8 mouse cellular contexts compared by ENCODE assay signal in genomic region chr4:139380775-139381451, GRCm38 (mm10). TPM values are rescaled to one million over a fixed set of nuclear protein-coding genes. Genes with fewer than 3 reads are reported as not detected.
DNase-seq lines count a peak whose midpoint lies in the region; ATAC-seq and TF ChIP-seq lines count a peak whose summit lies in the region.

No protein-coding gene starts in this region.

- H3K27ac ChIP-seq in left cerebral cortex, adult 2 months, result peak overlapping the region; percentile 87
- peak overlapping the region; percentile 96 for H3K27ac ChIP-seq in bone marrow, adult 2 months (ENCODE audit: control insufficient read depth, insufficient read depth, low read depth, low read length, poor library complexity)
- peak overlapping the region; percentile 63 for H3K27ac ChIP-seq in liver, embryonic 11.5 days (ENCODE audit: low read depth, low read length)
- H3K27ac ChIP-seq in neural tube, embryonic 12.5 days, result peak overlapping the region; percentile 26; the same call in 1 of the 2 replicates

- peak overlapping the region; percentile 67 for H3K4me3 ChIP-seq in left cerebral cortex, adult 2 months
- peak overlapping the region; percentile 96 for H3K4me3 ChIP-seq in bone marrow, adult 2 months (replicated peaks; ENCODE audit: control insufficient read depth, low read depth, low read length)
- H3K4me3 ChIP-seq in liver, embryonic 11.5 days (ENCODE audit: low read depth, low read length), result peak overlapping the region; percentile 71
- H3K4me3 ChIP-seq in neural tube, embryonic 12.5 days, result peak overlapping the region; percentile 89

- H3K4me1 ChIP-seq in bone marrow, adult 2 months (ENCODE audit: control insufficient read depth, insufficient read depth, low read length), result peaks cover 4% of the 10 kb centered on the region; the same call in 1 of the 2 replicates
- H3K4me1 ChIP-seq in liver, embryonic 11.5 days (replicated peaks; ENCODE audit: control insufficient read depth, insufficient read depth, low read length), result peaks cover 14% of the 10 kb centered on the region; the same call in 1 of the 2 replicates
- H3K4me1 ChIP-seq in neural tube, embryonic 12.5 days, result peaks cover 27% of the 10 kb centered on the region

- H3K27me3 ChIP-seq in liver, embryonic 11.5 days (replicated peaks; ENCODE audit: control insufficient read depth, insufficient read depth, low read length), result no peaks in the 10 kb centered on the region
- H3K27me3 ChIP-seq in neural tube, embryonic 12.5 days (replicated peaks), result no peaks in the 10 kb centered on the region

- peaks cover 4% of the 10 kb centered on the region; the same call in 1 of the 2 replicates for H3K36me3 ChIP-seq in liver, embryonic 11.5 days (ENCODE audit: control insufficient read depth, insufficient read depth, low read length)
- peaks cover 13% of the 10 kb centered on the region; the same call in 1 of the 2 replicates for H3K36me3 ChIP-seq in neural tube, embryonic 12.5 days

- DNase-seq in left cerebral cortex, adult 2 months (ENCODE audit: extremely low spot score in 1 of 2, low spot score in 2 of 2), result peak in 1 of 2 experiments; percentile 13
- DNase-seq in left cerebral cortex, postnatal 4 days, result no peak
- no peak for DNase-seq in liver, embryonic 11.5 days (ENCODE audit: low spot score)
- no peak for DNase-seq in adrenal gland, adult (ENCODE audit: inconsistent age in 2 of 2, low spot score in 1 of 2)
- no peak for DNase-seq in adrenal gland, postnatal 14 days

- peak overlapping the region; percentile 62 for H3K4me2 ChIP-seq in liver, embryonic 11.5 days
- peak overlapping the region; percentile 92 for H3K4me2 ChIP-seq in neural tube, embryonic 12.5 days (replicated peaks)

- intact Hi-C loops in left cerebral cortex, adult 2 months (cut with DNase I), result loop anchor here (1.0 kb wide), 1 partner anchor 29 kb away; the partner anchor contains the start of genes Emc1, Mrto4 and Ubr4
- intact Hi-C loops in left cerebral cortex, postnatal 4 days (cut with DNase I), result no loop called here

- H3K9me3 ChIP-seq in liver, embryonic 11.5 days (ENCODE audit: control insufficient read depth, low read length), result no peaks in the 10 kb centered on the region
- no peaks in the 10 kb centered on the region for H3K9me3 ChIP-seq in neural tube, embryonic 12.5 days

- TF ChIP-seq CTCF in left cerebral cortex, adult 2 months (IDR thresholded peaks at IDR 0.05), result no peak
- TF ChIP-seq CTCF in bone marrow, adult 2 months (IDR thresholded peaks at IDR 0.05; ENCODE audit: control insufficient read depth, insufficient read depth, low read length), result no peak

- under 1% methylated on average over 44 of the region's 44 CpGs for WGBS in bone marrow, adult 2 months
- 2% methylated on average over 42 of the region's 44 CpGs for WGBS in liver, embryonic 11.5 days
- WGBS in neural tube, embryonic 12.5 days, result 3% methylated on average over 43 of the region's 44 CpGs

- peak overlapping the region; percentile 67 for H3K9ac ChIP-seq in liver, embryonic 11.5 days (ENCODE audit: low read depth, low read length)
- peak overlapping the region; percentile 82 for H3K9ac ChIP-seq in neural tube, embryonic 12.5 days

- ATAC-seq in granulocyte monocyte progenitor cell, adult 5-6 weeks (replicated peaks; ENCODE audit: poor library complexity, severe bottlenecking), result peak; percentile 15; the same call in 1 of the 2 replicates
- ATAC-seq in liver, embryonic 11.5 days (replicated peaks; ENCODE audit: low FRiP score), result peak; percentile 67
- ATAC-seq in neural tube, embryonic 12.5 days (ENCODE audit: low FRiP score, low read depth), result peak; percentile 79

- TF ChIP-seq POLR2A in bone marrow, adult 2 months (IDR thresholded peaks at IDR 0.05; ENCODE audit: borderline replicate concordance, control insufficient read depth, low read depth, low read length), result no peak

RNA-seq across cellular contexts. Expression of gene Ubr4, which starts 28.5 kb away (rescaled TPM):
- total RNA-seq in left cerebral cortex, adult 2 months (2021), result 100 to 1,000 TPM; 187 to 199 TPM
- 100 to 1,000 TPM; 176 to 185 TPM for total RNA-seq in left cerebral cortex, postnatal 4 days (2021)
- 31.7 and 52.8 TPM in 2 replicates for polyA plus RNA-seq in bone marrow, adult 2 months (2011; ENCODE audit: insufficient read depth, insufficient read length, low replicate concordance, missing spikeins)
- total RNA-seq in granulocyte monocyte progenitor cell, adult 5-6 weeks (2014; fragmentation: Nextera tagmentation), result 91.2 and 91.4 TPM in 2 replicates
- 47.2 and 49.5 TPM in 2 replicates for total RNA-seq in granulocyte monocyte progenitor cell, adult 5-6 weeks (2017)
- polyA plus RNA-seq in liver, embryonic 11.5 days (2014; fragmentation: Nextera tagmentation; extraction: Ambion mirVana), result 79.0 and 86.9 TPM in 2 replicates
- 78.3 and 82.8 TPM in 2 replicates for polyA plus RNA-seq in neural tube, embryonic 12.5 days (2016; fragmentation: Nextera tagmentation; extraction: Ambion mirVana)
- total RNA-seq in adrenal gland, postnatal 14 days (2021), result 124 and 133 TPM in 2 replicates

RNA-seq across cellular contexts. Expression of gene Emc1, which starts 28.5 kb away (rescaled TPM):
- 10 to 100 TPM; 82.5 to 94.1 TPM for total RNA-seq in left cerebral cortex, adult 2 months (2021)
- 10 to 100 TPM; 70.7 to 80.4 TPM for total RNA-seq in left cerebral cortex, postnatal 4 days (2021)
- polyA plus RNA-seq in bone marrow, adult 2 months (2011; ENCODE audit: insufficient read depth, insufficient read length, low replicate concordance, missing spikeins), result 15.4 and 18.7 TPM in 2 replicates
- total RNA-seq in granulocyte monocyte progenitor cell, adult 5-6 weeks (2014; fragmentation: Nextera tagmentation), result 20.2 and 24.4 TPM in 2 replicates
- total RNA-seq in granulocyte monocyte progenitor cell, adult 5-6 weeks (2017), result 34.4 and 39.2 TPM in 2 replicates
- 32.9 and 34.0 TPM in 2 replicates for polyA plus RNA-seq in liver, embryonic 11.5 days (2014; fragmentation: Nextera tagmentation; extraction: Ambion mirVana)
- polyA plus RNA-seq in neural tube, embryonic 12.5 days (2016; fragmentation: Nextera tagmentation; extraction: Ambion mirVana), result 42.3 and 43.6 TPM in 2 replicates
- total RNA-seq in adrenal gland, postnatal 14 days (2021), result 41.2 and 43.1 TPM in 2 replicates

RNA-seq across cellular contexts. Expression of gene Mrto4, which starts 28.5 kb away (rescaled TPM):
- 10 to 100 TPM; 47.4 to 48.3 TPM for total RNA-seq in left cerebral cortex, adult 2 months (2021)
- total RNA-seq in left cerebral cortex, postnatal 4 days (2021), result 10 to 100 TPM; 60.1 to 65.3 TPM
- polyA plus RNA-seq in bone marrow, adult 2 months (2011; ENCODE audit: insufficient read depth, insufficient read length, low replicate concordance, missing spikeins), result 64.0 and 64.4 TPM in 2 replicates
- 143 and 158 TPM in 2 replicates for total RNA-seq in granulocyte monocyte progenitor cell, adult 5-6 weeks (2014; fragmentation: Nextera tagmentation)
- 93.4 and 94.5 TPM in 2 replicates for total RNA-seq in granulocyte monocyte progenitor cell, adult 5-6 weeks (2017)
- 241 and 259 TPM in 2 replicates for polyA plus RNA-seq in liver, embryonic 11.5 days (2014; fragmentation: Nextera tagmentation; extraction: Ambion mirVana)
- polyA plus RNA-seq in neural tube, embryonic 12.5 days (2016; fragmentation: Nextera tagmentation; extraction: Ambion mirVana), result 97.8 and 104 TPM in 2 replicates
- total RNA-seq in adrenal gland, postnatal 14 days (2021), result 55.0 and 64.9 TPM in 2 replicates

Comparison
In these comparisons a context has a peak if more than half of its experiments do, and no peak if none do; other contexts are left out.
1. H3K27ac ChIP-seq: peak in every context shown above with its lines; median percentile 96 in bone marrow, adult 2 months; 87 in left cerebral cortex, adult 2 months; 63 in liver, embryonic 11.5 days; 26 in neural tube, embryonic 12.5 days.
2. ATAC-seq: peak in every context shown above with its lines; median percentile 79 in neural tube, embryonic 12.5 days; 67 in liver, embryonic 11.5 days; 15 in granulocyte monocyte progenitor cell, adult 5-6 weeks.